Mouse (Mus musculus): Measurements from ENCODE around the gene Gmpr. TPM values are rescaled to one million over a fixed set of nuclear protein-coding genes. Genes with fewer than 3 reads are reported as not detected.

The Gmpr gene
- polyA plus RNA-seq, 1 experiment from 2014 or later: 31.1 TPM

- Histone ChIP-seq H3K4me3 (ENCODE audit: low read length) (no peak overlapping the region), H3K4me1 (ENCODE audit: control insufficient read depth, insufficient read depth, low read length) (peaks cover 5% of the 10 kb centered on the region; the same call in 1 of the 2 replicates), H3K9me3 (ENCODE audit: control insufficient read depth, low read length) (no peaks in the 10 kb centered on the region), H3K36me3 (ENCODE audit: control insufficient read depth, insufficient read depth, low read length) (no peaks in the 10 kb centered on the region), H3K27ac (ENCODE audit: low read length) (no peak overlapping the region), H3K9ac (ENCODE audit: low read depth, low read length) (no peak overlapping the region), H3K4me2 (ENCODE audit: low read depth, low read length) (no peak overlapping the region), H3K27me3 (replicated peaks; ENCODE audit: control insufficient read depth, insufficient read depth, low read length) (no peaks in the 10 kb centered on the region)
- 60% methylated on average over 5 of the region's 5 CpGs for WGBS
- no peak for ATAC-seq
These were observed 70.1 kb downstream of the Gmpr start for GRCm38 (mm10) chr13:45577366-45577765.

- Histone ChIP-seq H3K4me1 (ENCODE audit: control insufficient read depth, insufficient read depth, low read length) (peaks cover 5% of the 10 kb centered on the region; the same call in 1 of the 2 replicates), H3K9me3 (ENCODE audit: control insufficient read depth, low read length) (no peaks in the 10 kb centered on the region), H3K9ac (ENCODE audit: low read depth, low read length) (no peak overlapping the region), H3K36me3 (ENCODE audit: control insufficient read depth, insufficient read depth, low read length) (no peaks in the 10 kb centered on the region), H3K27ac (ENCODE audit: low read length) (no peak overlapping the region), H3K27me3 (replicated peaks; ENCODE audit: control insufficient read depth, insufficient read depth, low read length) (no peaks in the 10 kb centered on the region), H3K4me2 (ENCODE audit: low read depth, low read length) (no peak overlapping the region), H3K4me3 (ENCODE audit: low read length) (no peak overlapping the region)
- 59% methylated on average over 2 of the region's 2 CpGs for WGBS
- no peak for ATAC-seq
These were observed 70.5 kb downstream of the Gmpr start for GRCm38 (mm10) chr13:45577784-45578183.

- no peaks in the 10 kb centered on the region for H3K36me3 ChIP-seq (ENCODE audit: control insufficient read depth, insufficient read depth, low read length)
- no peak overlapping the region for H3K27ac ChIP-seq (ENCODE audit: low read length)
- no peaks in the 10 kb centered on the region for H3K27me3 ChIP-seq (replicated peaks; ENCODE audit: control insufficient read depth, insufficient read depth, low read length)
- H3K9ac ChIP-seq (ENCODE audit: low read depth, low read length): no peak overlapping the region
- WGBS: 54% methylated on average over 3 of the region's 3 CpGs
- H3K4me3 ChIP-seq (ENCODE audit: low read length): no peak overlapping the region
- no peaks in the 10 kb centered on the region for H3K9me3 ChIP-seq (ENCODE audit: control insufficient read depth, low read length)
- H3K4me2 ChIP-seq (ENCODE audit: low read depth, low read length): no peak overlapping the region
- H3K4me1 ChIP-seq (ENCODE audit: control insufficient read depth, insufficient read depth, low read length): peaks cover 5% of the 10 kb centered on the region; the same call in 1 of the 2 replicates
- no peak for ATAC-seq
These were observed 72.5 kb downstream of the Gmpr start for GRCm38 (mm10) chr13:45579751-45580150.

GRCm38 (mm10) chr13:45582294-45582693 is 75.0 kb downstream of the Gmpr start:
- ATAC-seq: no peak
- no peaks in the 10 kb centered on the region for H3K27me3 ChIP-seq (replicated peaks; ENCODE audit: control insufficient read depth, insufficient read depth, low read length)
- H3K36me3 ChIP-seq (ENCODE audit: control insufficient read depth, insufficient read depth, low read length): no peaks in the 10 kb centered on the region
- no peaks in the 10 kb centered on the region for H3K4me1 ChIP-seq (ENCODE audit: control insufficient read depth, insufficient read depth, low read length)
- H3K9me3 ChIP-seq (ENCODE audit: control insufficient read depth, low read length): no peaks in the 10 kb centered on the region
- WGBS: 73% methylated on average over 12 of the region's 12 CpGs
- no peak overlapping the region for H3K27ac ChIP-seq (ENCODE audit: low read length)
- no peak overlapping the region for H3K4me3 ChIP-seq (ENCODE audit: low read length)
- no peak overlapping the region for H3K9ac ChIP-seq (ENCODE audit: low read depth, low read length)
- H3K4me2 ChIP-seq (ENCODE audit: low read depth, low read length): no peak overlapping the region

GRCm38 (mm10) chr13:45583061-45583460 is 75.8 kb downstream of the Gmpr start:
- H3K9me3 ChIP-seq (ENCODE audit: control insufficient read depth, low read length): no peaks in the 10 kb centered on the region
- H3K27ac ChIP-seq (ENCODE audit: low read length): no peak overlapping the region
- H3K9ac ChIP-seq (ENCODE audit: low read depth, low read length): no peak overlapping the region
- no peaks in the 10 kb centered on the region for H3K4me1 ChIP-seq (ENCODE audit: control insufficient read depth, insufficient read depth, low read length)
- H3K27me3 ChIP-seq (replicated peaks; ENCODE audit: control insufficient read depth, insufficient read depth, low read length): no peaks in the 10 kb centered on the region
- WGBS: 86% methylated on average over 5 of the region's 5 CpGs
- no peak overlapping the region for H3K4me2 ChIP-seq (ENCODE audit: low read depth, low read length)
- H3K36me3 ChIP-seq (ENCODE audit: control insufficient read depth, insufficient read depth, low read length): no peaks in the 10 kb centered on the region
- no peak for ATAC-seq
- no peak overlapping the region for H3K4me3 ChIP-seq (ENCODE audit: low read length)

DNA sequence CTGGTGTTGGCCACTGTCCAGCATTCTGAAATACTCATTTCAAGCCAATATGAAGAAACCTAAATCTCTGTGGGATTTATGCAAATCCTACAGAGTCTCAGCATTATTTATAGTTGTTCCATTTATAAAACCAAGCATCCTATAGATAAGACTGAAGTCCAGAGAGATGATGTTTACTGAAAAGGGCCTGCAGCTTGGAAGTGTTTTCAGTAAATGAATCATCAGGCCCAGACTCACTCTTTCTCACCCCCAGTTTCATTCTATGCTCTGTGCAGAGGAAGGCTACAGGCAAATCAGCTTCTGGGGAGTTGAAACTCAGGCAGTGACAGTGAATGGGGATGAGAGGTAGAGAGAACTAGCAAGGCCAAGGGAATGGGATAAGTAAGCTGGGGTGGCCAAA is 83.7 kb downstream of the Gmpr start:
- no peak overlapping the region for H3K4me3 ChIP-seq (ENCODE audit: low read length)
- H3K27ac ChIP-seq (ENCODE audit: low read length): no peak overlapping the region
- no peak overlapping the region for H3K9ac ChIP-seq (ENCODE audit: low read depth, low read length)
- no peaks in the 10 kb centered on the region for H3K27me3 ChIP-seq (replicated peaks; ENCODE audit: control insufficient read depth, insufficient read depth, low read length)
- peaks cover 3% of the 10 kb centered on the region; the same call in 1 of the 2 replicates for H3K4me1 ChIP-seq (ENCODE audit: control insufficient read depth, insufficient read depth, low read length)
- H3K9me3 ChIP-seq (ENCODE audit: control insufficient read depth, low read length): no peaks in the 10 kb centered on the region
- no peak for ATAC-seq
- H3K36me3 ChIP-seq (ENCODE audit: control insufficient read depth, insufficient read depth, low read length): no peaks in the 10 kb centered on the region
- H3K4me2 ChIP-seq (ENCODE audit: low read depth, low read length): no peak overlapping the region

GRCm38 (mm10) chr13:45593914-45594313 is 86.7 kb downstream of the Gmpr start:
- no peak overlapping the region for H3K9ac ChIP-seq (ENCODE audit: low read depth, low read length)
- no peak overlapping the region for H3K27ac ChIP-seq (ENCODE audit: low read length)
- no peak overlapping the region for H3K4me3 ChIP-seq (ENCODE audit: low read length)
- no peak for ATAC-seq
- H3K4me2 ChIP-seq (ENCODE audit: low read depth, low read length): no peak overlapping the region
- WGBS: 43% methylated on average over 1 of the region's 1 CpGs
- H3K9me3 ChIP-seq (ENCODE audit: control insufficient read depth, low read length): no peaks in the 10 kb centered on the region
- no peaks in the 10 kb centered on the region for H3K27me3 ChIP-seq (replicated peaks; ENCODE audit: control insufficient read depth, insufficient read depth, low read length)
- peaks cover 3% of the 10 kb centered on the region; the same call in 1 of the 2 replicates for H3K4me1 ChIP-seq (ENCODE audit: control insufficient read depth, insufficient read depth, low read length)
- no peaks in the 10 kb centered on the region for H3K36me3 ChIP-seq (ENCODE audit: control insufficient read depth, insufficient read depth, low read length)

DNA sequence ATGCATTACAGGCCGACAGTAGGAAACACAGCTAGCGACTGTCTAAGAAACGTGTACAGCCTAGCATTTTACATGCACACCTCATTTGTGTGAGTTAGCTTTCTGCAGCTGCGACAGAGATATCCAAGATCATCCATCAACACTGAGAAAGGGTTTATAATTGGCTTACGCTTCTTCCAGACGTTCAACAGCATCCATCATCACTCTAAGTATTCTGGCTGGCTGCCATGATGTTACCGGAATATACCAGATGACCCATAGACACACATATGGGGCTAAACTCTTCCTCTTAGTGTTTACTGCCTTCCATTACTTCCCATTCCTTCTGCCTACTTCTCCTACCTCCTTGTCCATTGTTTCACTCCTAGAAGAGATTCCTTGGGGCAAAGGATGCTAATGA is 88.2 kb downstream of the Gmpr start:
- ATAC-seq: no peak
- no peaks in the 10 kb centered on the region for H3K9me3 ChIP-seq (ENCODE audit: control insufficient read depth, low read length)
- H3K4me3 ChIP-seq (ENCODE audit: low read length): no peak overlapping the region
- H3K27me3 ChIP-seq (replicated peaks; ENCODE audit: control insufficient read depth, insufficient read depth, low read length): no peaks in the 10 kb centered on the region
- WGBS: 43% methylated on average over 7 of the region's 7 CpGs
- no peak overlapping the region for H3K9ac ChIP-seq (ENCODE audit: low read depth, low read length)
- no peak overlapping the region for H3K27ac ChIP-seq (ENCODE audit: low read length)
- H3K4me2 ChIP-seq (ENCODE audit: low read depth, low read length): no peak overlapping the region
- H3K4me1 ChIP-seq (ENCODE audit: control insufficient read depth, insufficient read depth, low read length): peaks cover 3% of the 10 kb centered on the region; the same call in 1 of the 2 replicates
- no peaks in the 10 kb centered on the region for H3K36me3 ChIP-seq (ENCODE audit: control insufficient read depth, insufficient read depth, low read length)

DNA sequence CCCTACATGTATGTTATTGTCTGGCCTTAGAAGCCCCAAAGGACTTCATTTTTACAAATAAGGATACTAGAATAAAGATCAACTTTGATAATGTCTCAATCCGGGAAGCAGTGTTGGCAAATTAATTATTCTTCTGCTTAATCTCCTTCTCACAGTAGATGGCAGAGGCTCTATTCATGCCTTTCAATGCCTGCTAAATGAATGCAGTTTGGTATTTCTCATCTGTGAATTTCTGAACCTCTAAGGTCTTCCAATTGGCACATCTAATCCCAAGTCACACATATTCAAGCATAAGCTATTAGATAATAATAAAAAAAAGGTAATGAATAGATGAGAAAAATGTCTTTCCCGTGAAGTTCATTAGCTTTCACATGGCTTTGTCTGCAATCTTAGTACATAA is 92.6 kb downstream of the Gmpr start:
- ATAC-seq: no peak
- Histone ChIP-seq H3K27me3 (replicated peaks; ENCODE audit: control insufficient read depth, insufficient read depth, low read length) (no peaks in the 10 kb centered on the region), H3K4me2 (ENCODE audit: low read depth, low read length) (no peak overlapping the region), H3K4me1 (ENCODE audit: control insufficient read depth, insufficient read depth, low read length) (0 out of 2 replicates have a peak, but pooled peaks cover 3% of the 10 kb centered on the region), H3K36me3 (ENCODE audit: control insufficient read depth, insufficient read depth, low read length) (no peaks in the 10 kb centered on the region), H3K9ac (ENCODE audit: low read depth, low read length) (no peak overlapping the region), H3K4me3 (ENCODE audit: low read length) (no peak overlapping the region), H3K27ac (ENCODE audit: low read length) (no peak overlapping the region), H3K9me3 (ENCODE audit: control insufficient read depth, low read length) (no peaks in the 10 kb centered on the region)
- 77% methylated on average over 2 of the region's 2 CpGs for WGBS

DNA sequence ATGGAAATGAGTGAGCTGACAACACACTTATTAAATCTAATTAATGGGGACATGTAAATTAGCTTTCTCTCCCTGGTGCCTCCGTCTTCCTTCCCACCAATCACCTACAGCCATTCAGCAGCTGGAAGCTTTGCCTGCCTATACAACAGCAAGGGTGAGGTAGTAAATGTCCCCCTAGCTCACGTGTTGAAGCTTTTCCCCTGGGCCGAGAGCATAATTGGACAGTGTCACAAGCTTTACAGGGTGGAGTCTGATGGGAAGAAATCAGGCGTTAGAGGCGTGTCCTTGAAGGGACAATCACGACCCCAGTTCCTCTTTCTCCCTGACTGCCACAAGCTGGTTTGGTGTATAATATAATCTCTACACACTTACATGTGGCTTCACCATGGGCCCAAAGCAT is 93.2 kb downstream of the Gmpr start:
- no peak overlapping the region for H3K4me3 ChIP-seq (ENCODE audit: low read length)
- H3K9me3 ChIP-seq (ENCODE audit: control insufficient read depth, low read length): no peaks in the 10 kb centered on the region
- H3K9ac ChIP-seq (ENCODE audit: low read depth, low read length): no peak overlapping the region
- ATAC-seq: no peak
- 56% methylated on average over 6 of the region's 6 CpGs for WGBS
- H3K4me1 ChIP-seq (ENCODE audit: control insufficient read depth, insufficient read depth, low read length): 0 out of 2 replicates have a peak, but pooled peaks cover 3% of the 10 kb centered on the region
- no peaks in the 10 kb centered on the region for H3K27me3 ChIP-seq (replicated peaks; ENCODE audit: control insufficient read depth, insufficient read depth, low read length)
- no peaks in the 10 kb centered on the region for H3K36me3 ChIP-seq (ENCODE audit: control insufficient read depth, insufficient read depth, low read length)
- no peak overlapping the region for H3K4me2 ChIP-seq (ENCODE audit: low read depth, low read length)
- no peak overlapping the region for H3K27ac ChIP-seq (ENCODE audit: low read length)
